Mouse (Mus musculus): Measurements from ENCODE around the gene Dcxr. TPM values are rescaled to one million over a fixed set of nuclear protein-coding genes. Genes with fewer than 3 reads are reported as not detected.
"Not testable (repeated sequence)": the region's sequence is repeated elsewhere in the genome, so short reads cannot be mapped to it uniquely, and the experiment has no call there.

The Dcxr gene
- polyA plus RNA-seq, 1 experiment from 2014 or later, result 11.8 TPM

GRCm38 (mm10) chr11:120676951-120677350 lies 50.1 kb downstream of the Dcxr start:
- H3K9ac ChIP-seq (ENCODE audit: low read length), result no peak overlapping the region
- no peaks in the 10 kb centered on the region for H3K27me3 ChIP-seq (ENCODE audit: control insufficient read depth, insufficient read depth, low read length)
- peaks cover 3% of the 10 kb centered on the region; the same call in 1 of the 2 replicates for H3K4me1 ChIP-seq (replicated peaks; ENCODE audit: control insufficient read depth, insufficient read depth, low read length)
- no peaks in the 10 kb centered on the region for H3K9me3 ChIP-seq (ENCODE audit: control insufficient read depth, low read length)
- H3K4me3 ChIP-seq (ENCODE audit: low read depth, low read length), result no peak overlapping the region
- H3K4me2 ChIP-seq (ENCODE audit: low read depth, low read length, severe bottlenecking), result no peak overlapping the region
- H3K36me3 ChIP-seq (ENCODE audit: control insufficient read depth, insufficient read depth, low read length), result peaks cover 7% of the 10 kb centered on the region; the same call in 1 of the 2 replicates
- WGBS, result 93% methylated on average over 4 of the region's 4 CpGs
- no peak overlapping the region for H3K27ac ChIP-seq (ENCODE audit: low read depth, low read length)
- DNase-seq (ENCODE audit: low spot score) (no peak), ATAC-seq (replicated peaks; ENCODE audit: low FRiP score) (no peak)

- H3K9ac ChIP-seq (ENCODE audit: low read length); H3K36me3 ChIP-seq (ENCODE audit: control insufficient read depth, insufficient read depth, low read length); H3K4me3 ChIP-seq (ENCODE audit: low read depth, low read length); H3K4me2 ChIP-seq (ENCODE audit: low read depth, low read length, severe bottlenecking); H3K27ac ChIP-seq (ENCODE audit: low read depth, low read length); H3K4me1 ChIP-seq (replicated peaks; ENCODE audit: control insufficient read depth, insufficient read depth, low read length); DNase-seq (ENCODE audit: low spot score); H3K27me3 ChIP-seq (ENCODE audit: control insufficient read depth, insufficient read depth, low read length); ATAC-seq (replicated peaks; ENCODE audit: low FRiP score); H3K9me3 ChIP-seq (ENCODE audit: control insufficient read depth, low read length): not testable (repeated sequence)
- WGBS, result 83% methylated on average over 3 of the region's 5 CpGs
Measured at GRCm38 (mm10) chr11:120675875-120676274, 51.2 kb downstream of the Dcxr start.

Other genes starting within 250 kb of the Dcxr start
- 152 and 160 TPM in 2 replicates for gene Mrpl12, start 242.7 kb downstream of the Dcxr start, polyA plus RNA-seq (2014; fragmentation: Nextera tagmentation; extraction: Ambion mirVana)
- gene Slc25a10, start 235.4 kb downstream of the Dcxr start, polyA plus RNA-seq (2014; fragmentation: Nextera tagmentation; extraction: Ambion mirVana), result 50.9 and 57.5 TPM in 2 replicates
- gene Gcgr, start 196.6 kb downstream of the Dcxr start, polyA plus RNA-seq (2014; fragmentation: Nextera tagmentation; extraction: Ambion mirVana), result 0.35 TPM in 1 of 2 replicates, not detected in the other
- gene Mcrip1, start 177.6 kb downstream of the Dcxr start, polyA plus RNA-seq (2014; fragmentation: Nextera tagmentation; extraction: Ambion mirVana), result 213 and 247 TPM in 2 replicates
- not detected in 2 replicates for gene Ppp1r27, start 176.1 kb downstream of the Dcxr start, polyA plus RNA-seq (2014; fragmentation: Nextera tagmentation; extraction: Ambion mirVana)
- gene P4hb, start 154.0 kb downstream of the Dcxr start, polyA plus RNA-seq (2014; fragmentation: Nextera tagmentation; extraction: Ambion mirVana), result 439 and 476 TPM in 2 replicates
- 621 and 667 TPM in 2 replicates for gene Arhgdia, start 145.7 kb downstream of the Dcxr start, polyA plus RNA-seq (2014; fragmentation: Nextera tagmentation; extraction: Ambion mirVana)
- gene Alyref, start 128.9 kb downstream of the Dcxr start, polyA plus RNA-seq (2014; fragmentation: Nextera tagmentation; extraction: Ambion mirVana), result 808 and 816 TPM in 2 replicates
- gene Anapc11, start 128.9 kb downstream of the Dcxr start, polyA plus RNA-seq (2014; fragmentation: Nextera tagmentation; extraction: Ambion mirVana), result 200 and 217 TPM in 2 replicates
- not detected in 2 replicates for gene Npb, start 118.8 kb downstream of the Dcxr start, polyA plus RNA-seq (2014; fragmentation: Nextera tagmentation; extraction: Ambion mirVana)
- gene Pcyt2, start 109.3 kb downstream of the Dcxr start, polyA plus RNA-seq (2014; fragmentation: Nextera tagmentation; extraction: Ambion mirVana), result 126 and 134 TPM in 2 replicates
- 37.8 and 41.1 TPM in 2 replicates for gene Sirt7, start 102.0 kb downstream of the Dcxr start, polyA plus RNA-seq (2014; fragmentation: Nextera tagmentation; extraction: Ambion mirVana)
- 25.5 and 26.4 TPM in 2 replicates for gene Mafg, start 93.7 kb downstream of the Dcxr start, polyA plus RNA-seq (2014; fragmentation: Nextera tagmentation; extraction: Ambion mirVana)
- gene Pycr1, start 83.5 kb downstream of the Dcxr start, polyA plus RNA-seq (2014; fragmentation: Nextera tagmentation; extraction: Ambion mirVana), result 33.7 and 36.9 TPM in 2 replicates
- gene Myadml2, start 79.1 kb downstream of the Dcxr start, polyA plus RNA-seq (2014; fragmentation: Nextera tagmentation; extraction: Ambion mirVana), result 0.51 TPM in 1 of 2 replicates, not detected in the other
- 0.61 and 1.3 TPM in 2 replicates for gene Notum, start 66.1 kb downstream of the Dcxr start, polyA plus RNA-seq (2014; fragmentation: Nextera tagmentation; extraction: Ambion mirVana)
- 129 and 133 TPM in 2 replicates for gene Aspscr1, start 54.3 kb downstream of the Dcxr start, polyA plus RNA-seq (2014; fragmentation: Nextera tagmentation; extraction: Ambion mirVana)
- 121 and 130 TPM in 2 replicates for gene Cenpx, start 13.5 kb downstream of the Dcxr start, polyA plus RNA-seq (2014; fragmentation: Nextera tagmentation; extraction: Ambion mirVana)
- 53.3 and 54.4 TPM in 2 replicates for gene Lrrc45, start 13.4 kb downstream of the Dcxr start, polyA plus RNA-seq (2014; fragmentation: Nextera tagmentation; extraction: Ambion mirVana)
- gene Rac3, start 5.8 kb downstream of the Dcxr start, polyA plus RNA-seq (2014; fragmentation: Nextera tagmentation; extraction: Ambion mirVana), result 7.5 and 10.6 TPM in 2 replicates
- 1.8 TPM in 1 of 2 replicates, not detected in the other for gene Cbr2, start 4.8 kb upstream of the Dcxr start, polyA plus RNA-seq (2014; fragmentation: Nextera tagmentation; extraction: Ambion mirVana)
- gene Hmga1b, start 35.5 kb upstream of the Dcxr start, polyA plus RNA-seq (2014; fragmentation: Nextera tagmentation; extraction: Ambion mirVana), result 7.6 and 8.3 TPM in 2 replicates
- gene Rfng, start 56.9 kb upstream of the Dcxr start, polyA plus RNA-seq (2014; fragmentation: Nextera tagmentation; extraction: Ambion mirVana), result 45.4 and 48.3 TPM in 2 replicates
- gene Gps1, start 57.0 kb upstream of the Dcxr start, polyA plus RNA-seq (2014; fragmentation: Nextera tagmentation; extraction: Ambion mirVana), result 271 and 304 TPM in 2 replicates
- gene Dus1l, start 69.1 kb upstream of the Dcxr start, polyA plus RNA-seq (2014; fragmentation: Nextera tagmentation; extraction: Ambion mirVana), result 71.7 and 80.3 TPM in 2 replicates
- gene Fasn, start 97.3 kb upstream of the Dcxr start, polyA plus RNA-seq (2014; fragmentation: Nextera tagmentation; extraction: Ambion mirVana), result 139 and 140 TPM in 2 replicates
- 6.1 and 7.7 TPM in 2 replicates for gene Ccdc57, start 205.6 kb upstream of the Dcxr start, polyA plus RNA-seq (2014; fragmentation: Nextera tagmentation; extraction: Ambion mirVana)
- gene Slc16a3, start 221.2 kb upstream of the Dcxr start, polyA plus RNA-seq (2014; fragmentation: Nextera tagmentation; extraction: Ambion mirVana), result 55.5 and 62.1 TPM in 2 replicates

Data from forebrain, embryonic 11.5 days (tissue).